Mouse (Mus musculus): ENCODE data around the gene Taok3. TPM values are rescaled to one million over a fixed set of nuclear protein-coding genes. Genes with fewer than 3 reads are reported as not detected.
A peak's percentile ranks its signal among the peaks of the same experiment; 100 is the strongest.

Gene Taok3
- polyA plus RNA-seq, 1 experiment from 2014 or later, result 58.1 TPM

DNA sequence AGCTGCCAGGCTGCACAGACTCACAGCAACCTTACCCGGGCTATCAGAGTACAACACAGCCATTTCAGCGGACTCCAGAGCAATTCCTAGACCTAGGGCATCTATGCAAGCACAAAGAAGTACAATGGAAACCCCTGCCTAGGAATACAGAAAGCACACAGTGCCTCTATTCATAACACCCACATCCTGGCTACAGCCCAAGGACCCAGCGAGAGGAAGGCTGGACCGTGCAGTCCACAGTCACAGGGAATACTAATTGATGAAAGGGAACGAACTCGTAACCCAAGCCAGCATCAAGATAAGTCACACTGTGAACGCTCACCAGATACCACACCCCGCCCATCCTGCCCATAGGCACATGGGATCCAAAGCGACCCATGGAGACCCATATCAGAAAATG is 164.1 kb downstream of the Taok3 start:
- Histone ChIP-seq H3K4me2 (ENCODE audit: low read length) (no peak overlapping the region), H3K4me3 (replicated peaks; ENCODE audit: low read length) (no peak overlapping the region), H3K9me3 (ENCODE audit: control insufficient read depth, low read length) (no peaks in the 10 kb centered on the region), H3K36me3 (ENCODE audit: control insufficient read depth, insufficient read depth) (peaks cover 11% of the 10 kb centered on the region; the same call in 1 of the 2 replicates), H3K27me3 (replicated peaks; ENCODE audit: control insufficient read depth, insufficient read depth, low read length) (no peaks in the 10 kb centered on the region), H3K4me1 (replicated peaks; ENCODE audit: control insufficient read depth, insufficient read depth, low read length) (peaks cover 32% of the 10 kb centered on the region), H3K27ac (ENCODE audit: low read length) (no peak overlapping the region), H3K9ac (replicated peaks; ENCODE audit: low read depth, low read length) (no peak overlapping the region; the same call in 1 of the 2 replicates)
- peak; percentile 31; the same call in 1 of the 2 replicates for ATAC-seq
- 30% methylated on average over 9 of the region's 9 CpGs for WGBS

DNA sequence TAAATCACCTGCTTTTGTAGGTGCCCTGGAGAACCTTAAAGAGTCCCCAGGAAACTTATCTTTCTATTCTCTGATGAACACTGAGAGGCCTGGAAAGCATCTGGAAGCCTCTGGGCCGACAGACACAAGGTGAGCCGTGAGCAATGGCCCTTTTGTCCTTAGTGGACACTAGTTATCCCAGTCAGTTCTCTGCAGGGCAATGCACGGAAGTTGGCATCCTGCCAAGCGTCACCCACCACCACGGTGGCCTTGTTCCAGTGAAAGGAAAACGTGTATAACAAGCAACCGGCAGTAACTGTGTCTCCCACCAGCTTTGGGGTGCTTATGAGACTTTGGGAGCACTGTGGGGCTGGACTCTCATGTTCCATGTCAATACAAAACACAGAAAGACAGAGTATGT is 164.8 kb downstream of the Taok3 start:
- ATAC-seq, result no peak
- Histone ChIP-seq H3K36me3 (ENCODE audit: control insufficient read depth, insufficient read depth) (peaks cover 11% of the 10 kb centered on the region; the same call in 1 of the 2 replicates), H3K27ac (ENCODE audit: low read length) (0 out of 2 replicates have a peak overlapping the region, but pooled peaks have one; percentile 14)

DNA sequence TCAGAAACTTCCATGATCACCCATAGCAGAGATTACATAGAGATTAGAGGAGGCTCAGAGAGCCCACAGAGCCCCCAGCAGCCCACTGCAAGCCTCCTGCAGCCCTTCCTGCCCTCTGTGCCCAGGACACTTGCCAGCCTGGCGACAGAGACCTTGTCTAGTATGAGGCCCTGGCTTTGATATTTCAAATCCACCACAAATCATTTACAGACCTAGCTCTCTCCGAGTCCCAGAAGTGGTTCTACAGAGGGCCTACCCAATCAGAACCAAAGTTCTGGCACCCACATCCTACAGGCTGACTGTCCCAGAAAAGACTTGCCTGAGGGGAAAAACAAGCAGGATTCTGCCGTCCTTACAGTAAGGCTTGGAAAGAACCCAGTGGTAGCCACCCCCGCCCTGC is 165.3 kb downstream of the Taok3 start:
- Histone ChIP-seq H3K4me3 (replicated peaks; ENCODE audit: low read length) (no peak overlapping the region), H3K9me3 (ENCODE audit: control insufficient read depth, low read length) (no peaks in the 10 kb centered on the region; the same call in 1 of the 2 replicates), H3K4me1 (replicated peaks; ENCODE audit: control insufficient read depth, insufficient read depth, low read length) (peaks cover 32% of the 10 kb centered on the region), H3K36me3 (ENCODE audit: control insufficient read depth, insufficient read depth) (peaks cover 11% of the 10 kb centered on the region; the same call in 1 of the 2 replicates), H3K9ac (replicated peaks; ENCODE audit: low read depth, low read length) (no peak overlapping the region), H3K4me2 (ENCODE audit: low read length) (no peak overlapping the region), H3K27ac (ENCODE audit: low read length) (no peak overlapping the region; the same call in 1 of the 2 replicates), H3K27me3 (replicated peaks; ENCODE audit: control insufficient read depth, insufficient read depth, low read length) (no peaks in the 10 kb centered on the region)
- 75% methylated on average over 4 of the region's 4 CpGs for WGBS
- ATAC-seq, result no peak

More for the DNA sequence above, 164.8 kb downstream of the Taok3 start:
- H3K4me1 ChIP-seq (replicated peaks; ENCODE audit: control insufficient read depth, insufficient read depth, low read length), result peaks cover 32% of the 10 kb centered on the region
- no peaks in the 10 kb centered on the region for H3K27me3 ChIP-seq (replicated peaks; ENCODE audit: control insufficient read depth, insufficient read depth, low read length)
- no peak overlapping the region for H3K9ac ChIP-seq (replicated peaks; ENCODE audit: low read depth, low read length)
- H3K4me3 ChIP-seq (replicated peaks; ENCODE audit: low read length), result no peak overlapping the region
- no peaks in the 10 kb centered on the region for H3K9me3 ChIP-seq (ENCODE audit: control insufficient read depth, low read length)
- WGBS, result 29% methylated on average over 7 of the region's 7 CpGs
- H3K4me2 ChIP-seq (ENCODE audit: low read length), result 0 out of 2 replicates have a peak overlapping the region, but pooled peaks have one; percentile 11

DNA sequence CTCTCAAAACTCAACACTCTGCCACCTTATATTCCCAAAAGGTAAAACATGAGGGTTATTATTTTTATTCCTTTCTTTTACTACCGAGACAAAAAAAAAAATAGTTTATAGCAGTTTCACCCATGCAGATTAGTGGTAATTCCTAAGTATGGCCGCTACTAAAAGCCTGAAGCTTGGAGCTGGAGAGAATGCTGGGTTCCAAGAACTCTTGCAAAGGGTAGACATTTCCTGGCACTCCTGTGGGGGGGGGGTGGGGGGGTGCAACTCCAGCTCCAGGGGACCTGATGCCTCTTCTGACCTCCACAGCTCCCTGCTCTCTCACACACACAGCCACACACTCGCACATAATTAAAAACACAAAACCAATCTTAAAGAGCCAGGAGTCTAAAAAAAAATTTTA is 166.4 kb downstream of the Taok3 start:
- Histone ChIP-seq H3K27ac (ENCODE audit: low read length) (no peak overlapping the region), H3K4me3 (replicated peaks; ENCODE audit: low read length) (peak overlapping the region; percentile 83), H3K9me3 (ENCODE audit: control insufficient read depth, low read length) (no peaks in the 10 kb centered on the region; the same call in 1 of the 2 replicates), H3K9ac (replicated peaks; ENCODE audit: low read depth, low read length) (peak overlapping the region; percentile 82), H3K4me1 (replicated peaks; ENCODE audit: control insufficient read depth, insufficient read depth, low read length) (peaks cover 32% of the 10 kb centered on the region), H3K36me3 (ENCODE audit: control insufficient read depth, insufficient read depth) (peaks cover 7% of the 10 kb centered on the region; the same call in 1 of the 2 replicates), H3K27me3 (replicated peaks; ENCODE audit: control insufficient read depth, insufficient read depth, low read length) (no peaks in the 10 kb centered on the region), H3K4me2 (ENCODE audit: low read length) (peak overlapping the region; percentile 74)
- ATAC-seq, result no peak
- WGBS, result 41% methylated on average over 3 of the region's 3 CpGs

DNA sequence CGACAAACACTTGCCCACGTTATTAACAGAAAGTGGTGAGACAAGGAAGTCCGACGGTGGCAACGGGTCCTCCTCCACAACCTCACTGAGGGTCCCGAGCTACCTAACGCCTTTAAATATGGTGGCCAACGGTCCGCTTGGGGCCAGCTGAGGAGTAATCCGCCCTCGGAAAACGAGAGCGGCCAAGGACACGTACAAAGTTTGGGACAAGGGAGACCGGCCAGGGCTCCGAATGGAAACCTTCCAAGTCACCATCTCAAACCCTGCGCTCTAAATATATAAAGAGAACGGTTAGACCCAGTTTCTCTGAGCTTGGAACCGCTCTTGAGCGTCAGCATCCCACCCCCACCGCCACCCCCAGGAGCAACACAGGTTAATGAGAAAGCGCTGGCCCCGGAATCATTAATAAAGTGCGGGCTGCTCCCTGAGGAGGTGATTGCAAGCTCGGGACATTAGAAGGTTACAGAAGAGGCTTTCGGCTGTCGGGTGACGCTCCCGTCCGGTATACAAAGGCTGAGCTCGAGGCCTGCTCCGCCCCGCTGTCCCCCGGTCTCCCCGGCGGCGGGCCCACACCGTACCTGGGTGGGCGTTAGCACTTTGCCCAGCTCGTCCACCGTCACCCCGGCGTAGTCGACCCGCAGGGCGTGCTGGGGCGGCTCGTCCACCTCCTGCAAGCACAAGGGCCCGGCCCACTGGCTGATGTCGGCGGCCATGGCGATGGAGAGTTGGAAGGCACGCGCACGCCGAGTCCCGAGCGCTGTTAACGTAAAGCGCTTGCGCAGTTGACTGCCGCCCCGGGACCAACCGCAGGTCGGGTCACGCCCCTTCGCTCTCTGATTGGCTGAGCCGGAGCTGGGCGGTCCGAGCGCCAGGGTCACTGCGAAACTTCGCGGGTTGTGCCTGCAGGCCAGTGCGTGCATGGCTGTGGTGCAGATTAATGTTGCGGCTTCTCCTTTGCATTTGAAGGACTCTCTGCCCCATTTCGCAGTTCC is 167.2 kb downstream of the Taok3 start, which contains the start of gene Pebp1:
Gene Pebp1 (minus strand): TSS at position 795 of the 992 bp plus-strand sequence.
- H3K9me3 ChIP-seq (ENCODE audit: control insufficient read depth, low read length), result no peaks in the 10 kb centered on the region; the same call in 1 of the 2 replicates
- H3K36me3 ChIP-seq (ENCODE audit: control insufficient read depth, insufficient read depth), result 0 out of 2 replicates have a peak, but pooled peaks cover 6% of the 10 kb centered on the region
- peak; percentile 97 for ATAC-seq
- peak within 1 kb of the TSS; percentile 82 for H3K9ac ChIP-seq (replicated peaks; ENCODE audit: low read depth, low read length)
- H3K27me3 ChIP-seq (replicated peaks; ENCODE audit: control insufficient read depth, insufficient read depth, low read length), result no peaks in the 10 kb centered on the region
- peak within 1 kb of the TSS; percentile 42 for H3K27ac ChIP-seq (ENCODE audit: low read length)
- H3K4me3 ChIP-seq (replicated peaks; ENCODE audit: low read length), result peak within 1 kb of the TSS; percentile 83
- H3K4me2 ChIP-seq (ENCODE audit: low read length), result peak within 1 kb of the TSS; percentile 74
- WGBS, result under 1% methylated on average over 70 of the region's 77 CpGs
- peaks cover 32% of the 10 kb centered on the region for H3K4me1 ChIP-seq (replicated peaks; ENCODE audit: control insufficient read depth, insufficient read depth, low read length)

DNA sequence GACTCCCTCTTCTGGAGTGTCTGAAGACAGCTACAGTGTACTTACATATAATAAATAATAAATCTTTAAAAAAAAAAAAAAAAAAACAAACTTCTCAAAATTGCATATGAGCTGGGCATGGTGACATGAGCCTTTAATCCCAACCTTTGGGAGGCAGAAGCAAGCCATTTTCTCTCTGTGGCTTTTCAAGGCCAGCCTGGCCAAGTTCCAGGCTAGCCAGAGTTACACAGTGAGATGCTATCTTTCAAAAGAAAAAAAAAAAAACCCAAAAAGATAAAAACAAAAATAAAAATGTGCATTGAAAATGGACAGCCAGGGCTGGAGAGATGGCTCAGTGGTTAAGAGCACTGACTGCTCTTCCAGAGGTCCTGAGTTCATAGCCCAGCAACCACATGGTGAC is 169.7 kb downstream of the Taok3 start:
- Histone ChIP-seq H3K4me1 (replicated peaks; ENCODE audit: control insufficient read depth, insufficient read depth, low read length) (peaks cover 23% of the 10 kb centered on the region), H3K4me2 (ENCODE audit: low read length) (no peak overlapping the region), H3K27ac (ENCODE audit: low read length) (no peak overlapping the region), H3K4me3 (replicated peaks; ENCODE audit: low read length) (no peak overlapping the region), H3K27me3 (replicated peaks; ENCODE audit: control insufficient read depth, insufficient read depth, low read length) (no peaks in the 10 kb centered on the region), H3K9me3 (ENCODE audit: control insufficient read depth, low read length) (no peaks in the 10 kb centered on the region; the same call in 1 of the 2 replicates), H3K9ac (replicated peaks; ENCODE audit: low read depth, low read length) (no peak overlapping the region), H3K36me3 (ENCODE audit: control insufficient read depth, insufficient read depth) (0 out of 2 replicates have a peak, but pooled peaks cover 3% of the 10 kb centered on the region)
- no peak for ATAC-seq

DNA sequence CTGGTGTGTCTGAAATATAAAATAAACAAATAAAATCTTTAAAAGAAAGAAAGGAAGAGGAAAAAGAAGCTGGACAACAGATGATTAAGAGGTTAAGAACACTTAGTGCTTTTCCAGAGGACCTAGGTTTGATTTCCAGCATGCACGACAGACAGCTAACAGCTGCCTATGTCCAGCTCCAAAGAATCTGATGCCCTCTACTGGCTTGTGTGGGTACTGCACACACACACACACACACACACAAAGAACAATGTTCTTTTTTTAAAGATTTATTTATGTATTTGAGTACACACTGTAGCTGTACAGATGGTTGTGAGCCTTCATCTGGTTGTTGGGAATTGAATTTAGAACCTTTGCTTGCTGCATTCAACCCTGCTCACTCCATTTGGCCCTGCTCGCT is 170.2 kb downstream of the Taok3 start:
- H3K27ac ChIP-seq (ENCODE audit: low read length), result no peak overlapping the region
- peaks cover 18% of the 10 kb centered on the region for H3K4me1 ChIP-seq (replicated peaks; ENCODE audit: control insufficient read depth, insufficient read depth, low read length)
- ATAC-seq, result no peak
- no peaks in the 10 kb centered on the region for H3K27me3 ChIP-seq (replicated peaks; ENCODE audit: control insufficient read depth, insufficient read depth, low read length)
- 0 out of 2 replicates have a peak, but pooled peaks cover 3% of the 10 kb centered on the region for H3K36me3 ChIP-seq (ENCODE audit: control insufficient read depth, insufficient read depth)
- H3K4me2 ChIP-seq (ENCODE audit: low read length), result no peak overlapping the region
- H3K9ac ChIP-seq (replicated peaks; ENCODE audit: low read depth, low read length), result no peak overlapping the region
- no peak overlapping the region for H3K4me3 ChIP-seq (replicated peaks; ENCODE audit: low read length)
- 94% methylated on average over 2 of the region's 2 CpGs for WGBS
- H3K9me3 ChIP-seq (ENCODE audit: control insufficient read depth, low read length), result no peaks in the 10 kb centered on the region; the same call in 1 of the 2 replicates

DNA sequence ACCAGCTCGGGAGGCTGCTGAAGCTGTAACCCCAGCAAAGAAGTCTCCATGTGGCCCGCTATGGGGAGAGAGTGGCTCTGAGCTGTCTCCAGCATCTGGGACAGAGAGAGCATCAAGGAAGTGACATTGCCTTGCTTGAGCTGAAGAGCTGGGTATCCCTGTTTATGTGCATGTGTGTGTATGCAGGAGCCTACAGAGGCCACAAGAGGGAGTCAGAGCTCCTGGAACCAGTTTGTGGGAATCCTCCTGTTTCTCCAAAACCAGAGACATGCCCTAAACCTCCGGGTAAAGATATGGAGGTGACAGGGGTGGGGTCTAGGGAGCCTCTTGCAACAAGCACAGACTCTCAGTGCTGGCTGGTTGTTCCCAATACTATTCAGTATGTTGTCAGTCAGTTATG is 171.4 kb downstream of the Taok3 start:
- WGBS, result 87% methylated on average over 3 of the region's 3 CpGs
- Histone ChIP-seq H3K4me1 (replicated peaks; ENCODE audit: control insufficient read depth, insufficient read depth, low read length) (peaks cover 6% of the 10 kb centered on the region), H3K4me2 (ENCODE audit: low read length) (no peak overlapping the region), H3K9ac (replicated peaks; ENCODE audit: low read depth, low read length) (no peak overlapping the region), H3K27ac (ENCODE audit: low read length) (no peak overlapping the region), H3K36me3 (ENCODE audit: control insufficient read depth, insufficient read depth) (no peaks in the 10 kb centered on the region), H3K27me3 (replicated peaks; ENCODE audit: control insufficient read depth, insufficient read depth, low read length) (no peaks in the 10 kb centered on the region), H3K9me3 (ENCODE audit: control insufficient read depth, low read length) (no peaks in the 10 kb centered on the region; the same call in 1 of the 2 replicates), H3K4me3 (replicated peaks; ENCODE audit: low read length) (no peak overlapping the region)
- ATAC-seq, result no peak

DNA sequence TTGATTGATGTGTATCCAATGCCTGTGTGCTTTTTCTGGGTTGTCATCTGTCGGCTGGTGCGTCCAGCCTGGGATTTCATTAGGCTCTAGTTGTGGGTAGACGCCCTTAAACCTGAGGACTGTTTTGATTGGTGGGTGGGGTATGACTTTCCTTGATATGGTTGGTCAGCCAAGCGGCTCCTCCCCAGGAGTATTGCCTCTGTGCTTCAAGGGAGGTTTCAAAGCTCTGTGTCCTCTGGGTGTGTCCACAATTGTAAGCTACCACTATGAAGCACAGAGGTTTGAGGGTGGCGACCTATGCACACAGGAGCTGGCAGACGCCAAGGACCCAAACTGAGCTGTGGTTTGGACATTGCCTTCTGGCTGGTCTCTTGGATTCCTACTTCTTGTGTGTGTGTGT is 172.6 kb downstream of the Taok3 start:
- H3K4me1 ChIP-seq (replicated peaks; ENCODE audit: control insufficient read depth, insufficient read depth, low read length), result peaks cover 5% of the 10 kb centered on the region
- 82% methylated on average over 6 of the region's 6 CpGs for WGBS
- no peak overlapping the region for H3K4me2 ChIP-seq (ENCODE audit: low read length)
- H3K27me3 ChIP-seq (replicated peaks; ENCODE audit: control insufficient read depth, insufficient read depth, low read length), result no peaks in the 10 kb centered on the region
- H3K36me3 ChIP-seq (ENCODE audit: control insufficient read depth, insufficient read depth), result no peaks in the 10 kb centered on the region
- H3K9me3 ChIP-seq (ENCODE audit: control insufficient read depth, low read length), result no peaks in the 10 kb centered on the region; the same call in 1 of the 2 replicates
- H3K27ac ChIP-seq (ENCODE audit: low read length), result no peak overlapping the region
- no peak overlapping the region for H3K4me3 ChIP-seq (replicated peaks; ENCODE audit: low read length)
- H3K9ac ChIP-seq (replicated peaks; ENCODE audit: low read depth, low read length), result no peak overlapping the region
- ATAC-seq, result no peak
